Mouse (Mus musculus) MEL (cell line): ENCODE data around the gene Slc17a7. TPM values are rescaled to one million over a fixed set of nuclear protein-coding genes. Genes with fewer than 3 reads are reported as not detected.
"Not testable (repeated sequence)": the region's sequence is repeated elsewhere in the genome, so short reads cannot be mapped to it uniquely, and the experiment has no call there.

Experiments used
- DNase-seq: peaks from one replicate; pipeline ENCODE4 v3.0.0; 2011; ENCODE audit warnings: low read depth, low spot score
- H3K27ac ChIP-seq: 2 replicates; pipeline ENCODE4 v1.5.1; 2012; ENCODE audit warnings: low read depth, mild to moderate bottlenecking, control low read depth, low read length, moderate library complexity; ENCODE audit not compliant: control insufficient read depth
- H3K27me3 ChIP-seq, 2 experiments: fragments of 150-350 bp in 1 of 2; sonication (generic) in 1 of 2; 2 replicates each; pipeline ENCODE4 v1.6.1; 2012; ENCODE audit warnings: low read length in 2 of 2, mild to moderate bottlenecking in 2 of 2, improper control_type of control experiment in 1 of 2, moderate library complexity in 1 of 2; ENCODE audit not compliant: insufficient read depth in 2 of 2, control insufficient read depth in 1 of 2
- H3K36me3 ChIP-seq, 2 experiments: 2 replicates each; pipeline ENCODE4 v1.6.1; 2012 to 2014; ENCODE audit warnings: low read length in 2 of 2, improper control_type of control experiment in 1 of 2, inconsistent platforms in 1 of 2, mild to moderate bottlenecking in 1 of 2; ENCODE audit not compliant: insufficient read depth in 2 of 2, control insufficient read depth in 1 of 2
- H3K4me1 ChIP-seq, 2 experiments: fragments of 150-350 bp in 1 of 2; sonication (generic) in 1 of 2; 2 replicates each; pipeline ENCODE4 v1.6.1; 2012; ENCODE audit warnings: low read length in 2 of 2, improper control_type of control experiment in 1 of 2, mild to moderate bottlenecking in 1 of 2; ENCODE audit not compliant: insufficient read depth in 2 of 2, control insufficient read depth in 1 of 2
- H3K4me3 ChIP-seq, 2 experiments: fragments of 150-350 bp in 1 of 2; sonication (generic) in 1 of 2; 2 replicates each; pipeline ENCODE4 v1.5.1; 2012; ENCODE audit warnings: low read depth in 2 of 2, low read length in 2 of 2, mild to moderate bottlenecking in 2 of 2, moderate library complexity in 2 of 2, control low read depth in 1 of 2, improper control_type of control experiment in 1 of 2; ENCODE audit not compliant: control insufficient read depth in 1 of 2, insufficient read depth in 1 of 2
- H3K79me2 ChIP-seq: 2 replicates; pipeline ENCODE4 v1.6.1; 2012; ENCODE audit warnings: mild to moderate bottlenecking, low read length, moderate library complexity; ENCODE audit not compliant: control insufficient read depth, poor library complexity, insufficient read depth
- H3K9ac ChIP-seq: 2 replicates; pipeline ENCODE4 v1.6.1; 2012; ENCODE audit warnings: low read depth, mild to moderate bottlenecking, control low read depth, low read length, moderate library complexity; ENCODE audit not compliant: control insufficient read depth, poor library complexity, severe bottlenecking
- H3K9me3 ChIP-seq: fragments of 150-350 bp; sonication (generic); replicated peaks from 2 replicates; pipeline ENCODE4 v1.6.1; 2012; ENCODE audit warnings: mild to moderate bottlenecking, low read length, improper control_type of control experiment, moderate library complexity; ENCODE audit not compliant: insufficient read depth
- BHLHE40 ChIP-seq: IDR thresholded peaks from 2 replicates; pipeline ENCODE4 v1.6.1; 2012; ENCODE audit warnings: low read depth, mild to moderate bottlenecking, inconsistent platforms, low read length, improper control_type of control experiment, borderline replicate concordance
- CHD1 ChIP-seq: IDR thresholded peaks from 2 replicates; pipeline ENCODE4 v1.6.1; 2012; ENCODE audit warnings: low read depth, mild to moderate bottlenecking, inconsistent platforms, low read length, improper control_type of control experiment
- CTCF ChIP-seq, 3 experiments: IDR thresholded peaks in 2 of 3; conservative IDR thresholded peaks in 1 of 3; 2 replicates each; pipeline ENCODE4 v1.5.1; 2011 to 2012; ENCODE audit warnings: low read length in 3 of 3, low read depth in 2 of 3, mild to moderate bottlenecking in 2 of 3, improper control_type of control experiment in 1 of 3, inconsistent platforms in 1 of 3, mixed read lengths in 1 of 3, moderate library complexity in 1 of 3; ENCODE audit not compliant: control insufficient read depth in 1 of 3, insufficient read depth in 1 of 3, poor library complexity in 1 of 3, severe bottlenecking in 1 of 3
- E2F4 ChIP-seq: IDR thresholded peaks from 2 replicates; pipeline ENCODE4 v1.6.1; 2011; ENCODE audit warnings: low read depth, low read length, improper control_type of control experiment, borderline replicate concordance
- ELF1 ChIP-seq: IDR thresholded peaks from 2 replicates; pipeline ENCODE4 v1.6.1; 2014; ENCODE audit warnings: low read depth, mild to moderate bottlenecking, inconsistent platforms, low read length, improper control_type of control experiment, moderate library complexity
- GATA1 ChIP-seq: IDR thresholded peaks from 2 replicates; pipeline ENCODE4 v1.6.1; 2011; ENCODE audit warnings: low read depth, low read length, improper control_type of control experiment
- HCFC1 ChIP-seq: IDR thresholded peaks from 2 replicates; pipeline ENCODE4 v1.6.1; 2012; ENCODE audit warnings: low read depth, mild to moderate bottlenecking, inconsistent platforms, low read length, improper control_type of control experiment, moderate library complexity
- JUND ChIP-seq: IDR thresholded peaks from 2 replicates; pipeline ENCODE4 v1.6.1; 2011; ENCODE audit warnings: low read depth, mild to moderate bottlenecking, improper control_type of control experiment, low read length
- MEF2A ChIP-seq: IDR thresholded peaks from 2 replicates; pipeline ENCODE4 v1.6.1; 2014; ENCODE audit warnings: low read depth, mild to moderate bottlenecking, inconsistent platforms, low read length, improper control_type of control experiment; ENCODE audit not compliant: poor library complexity, insufficient replicate concordance, severe bottlenecking; ENCODE audit errors: extremely low read depth
- MYC ChIP-seq: IDR thresholded peaks from 2 replicates; pipeline ENCODE4 v1.6.1; 2011; ENCODE audit warnings: low read depth, mild to moderate bottlenecking, low read length, improper control_type of control experiment, moderate library complexity
- NELFE ChIP-seq: IDR thresholded peaks from 2 replicates; pipeline ENCODE4 v1.6.1; 2011; ENCODE audit warnings: low read depth, low read length, improper control_type of control experiment
- RAD21 ChIP-seq: IDR thresholded peaks from 2 replicates; pipeline ENCODE4 v1.6.1; 2011; ENCODE audit warnings: mild to moderate bottlenecking, low read depth, low read length, improper control_type of control experiment
- SIN3A ChIP-seq: IDR thresholded peaks from 2 replicates; pipeline ENCODE4 v1.6.1; 2012; ENCODE audit warnings: low read length, improper control_type of control experiment, inconsistent platforms
- SMC3 ChIP-seq: IDR thresholded peaks from 2 replicates; pipeline ENCODE4 v1.6.1; 2011; ENCODE audit warnings: low read depth, low read length, improper control_type of control experiment
- TCF12 ChIP-seq: IDR thresholded peaks from 2 replicates; pipeline ENCODE4 v1.6.1; 2014; ENCODE audit warnings: low read depth, mild to moderate bottlenecking, inconsistent platforms, low read length, improper control_type of control experiment, moderate library complexity
- ZC3H11A ChIP-seq: IDR thresholded peaks from 2 replicates; pipeline ENCODE4 v1.6.1; 2012; ENCODE audit warnings: low read depth, mild to moderate bottlenecking, inconsistent platforms, low read length, improper control_type of control experiment
- ZNF384 ChIP-seq: IDR thresholded peaks from 2 replicates; pipeline ENCODE4 v1.6.1; 2012; ENCODE audit warnings: low read depth, mild to moderate bottlenecking, inconsistent platforms, low read length, improper control_type of control experiment
- polyA plus RNA-seq, 2 experiments: library from polyadenylated mRNA; stranded (reverse) in 1 of 2; unstranded in 1 of 2; fragments of >175 nt in 1 of 2; fragments of >200 nt in 1 of 2; gene quantifications; 2 replicates each; pipeline versions ENCODE4 v1.2.1 to v1.2.4; 2012; ENCODE audit warnings: low replicate concordance in 2 of 2, low read depth in 1 of 2; ENCODE audit not compliant: insufficient read length in 2 of 2, insufficient read depth in 1 of 2, missing spikeins in 1 of 2
- total RNA-seq: library from RNA; depleted of rRNA; stranded (reverse); fragments of 300-350 nt; gene quantifications from 2 replicates; pipeline ENCODE4 v1.2.3, GENCODE M21; 2012

The Slc17a7 gene
- total and polyA plus RNA-seq, 3 experiments, result 0.23 to 1.0 TPM; not detected in 1

DNA sequence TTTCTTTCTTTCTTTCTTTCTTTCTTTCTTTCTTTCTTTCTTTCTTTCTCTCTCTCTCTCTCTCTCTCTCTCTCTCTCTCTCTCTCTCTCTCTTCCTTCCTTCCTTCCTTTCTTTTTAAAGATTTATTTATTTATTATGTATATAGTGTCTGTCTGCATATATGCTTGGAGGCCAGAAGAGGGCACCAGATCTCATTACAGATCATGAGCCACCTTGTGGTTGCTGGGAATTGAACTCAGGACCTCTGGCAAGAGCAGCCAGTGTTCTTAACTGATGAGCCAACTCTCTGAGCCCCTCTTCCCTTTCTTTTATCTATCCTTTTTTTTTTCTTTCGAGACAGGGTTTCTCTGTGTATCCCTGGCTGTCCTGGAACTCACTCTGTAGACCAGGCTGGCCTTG, 10.0 kb downstream of the Slc17a7 start:
- DNase-seq, result peak; percentile 75

DNA sequence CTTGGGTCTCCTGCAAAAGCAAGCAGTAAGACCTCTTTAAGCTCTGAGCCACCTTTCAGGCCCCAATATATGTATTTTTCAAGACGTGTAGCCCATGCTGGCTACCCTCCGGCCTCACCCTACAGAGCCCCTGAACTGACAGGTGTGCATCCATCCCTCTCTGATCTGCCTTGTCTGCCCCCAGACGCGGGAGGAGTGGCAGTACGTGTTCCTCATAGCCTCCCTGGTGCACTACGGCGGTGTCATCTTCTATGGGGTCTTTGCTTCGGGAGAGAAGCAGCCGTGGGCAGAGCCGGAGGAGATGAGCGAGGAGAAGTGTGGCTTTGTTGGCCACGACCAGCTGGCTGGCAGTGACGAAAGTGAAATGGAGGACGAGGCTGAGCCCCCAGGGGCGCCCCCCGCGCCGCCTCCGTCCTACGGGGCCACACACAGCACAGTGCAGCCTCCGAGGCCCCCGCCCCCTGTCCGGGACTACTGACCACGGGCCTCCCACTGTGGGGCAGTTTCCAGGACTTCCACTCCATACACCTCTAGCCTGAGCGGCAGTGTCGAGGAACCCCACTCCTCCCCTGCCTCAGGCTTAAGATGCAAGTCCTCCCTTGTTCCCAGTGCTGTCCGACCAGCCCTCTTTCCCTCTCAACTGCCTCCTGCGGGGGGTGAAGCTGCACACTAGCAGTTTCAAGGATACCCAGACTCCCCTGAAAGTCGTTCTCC, 11.0 kb downstream of the Slc17a7 start:
- Histone ChIP-seq H3K4me3 (no peak overlapping the region), H3K27me3 (no peaks in the 10 kb centered on the region), H3K79me2 (no peaks in the 10 kb centered on the region), H3K27ac (no peak overlapping the region), H3K4me1 (no peaks in the 10 kb centered on the region), H3K9ac (no peak overlapping the region), H3K9me3 (no peaks in the 10 kb centered on the region), H3K36me3 (no peaks in the 10 kb centered on the region)
- DNase-seq, result no peak
- TF ChIP-seq MYC, result no peak
- no peak for TF ChIP-seq BHLHE40
- no peak for TF ChIP-seq ZC3H11A
- TF ChIP-seq CHD1, result no peak
- no peak for TF ChIP-seq NELFE

More for the DNA sequence above, 10.0 kb downstream of the Slc17a7 start:
- not testable (repeated sequence) for H3K27ac ChIP-seq, H3K4me3 ChIP-seq, H3K9ac ChIP-seq, H3K9me3 ChIP-seq, H3K79me2 ChIP-seq, H3K27me3 ChIP-seq, H3K36me3 ChIP-seq, H3K4me1 ChIP-seq
- TF ChIP-seq ZC3H11A, result peak; percentile 47
- peak; percentile 42 for TF ChIP-seq RAD21
- TF ChIP-seq CTCF (IDR thresholded peaks at IDR 0.05 in 2 of 3, conservative IDR thresholded peaks at IDR 0.05 in 1 of 3; ENCODE audit: control insufficient read depth in 1 of 3, insufficient read depth in 1 of 3, low read depth in 2 of 3, low read length in 3 of 3, poor library complexity in 1 of 3, severe bottlenecking in 1 of 3), result peak; percentile 15 to 68 (median 57); a peak in 4 of 6 replicates
- 0 out of 2 replicates have a peak, but pooled peaks have one; percentile 20 for TF ChIP-seq GATA1
- peak; percentile 63 for TF ChIP-seq SMC3
- TF ChIP-seq ZNF384, result 0 out of 2 replicates have a peak, but pooled peaks have one; percentile 19

- DNase-seq, result no peak
- Histone ChIP-seq H3K79me2 (no peaks in the 10 kb centered on the region), H3K27me3 (no peaks in the 10 kb centered on the region), H3K27ac (no peak overlapping the region), H3K36me3 (no peaks in the 10 kb centered on the region), H3K9me3 (no peaks in the 10 kb centered on the region), H3K4me1 (no peaks in the 10 kb centered on the region), H3K4me3 (no peak overlapping the region), H3K9ac (no peak overlapping the region)
- TF ChIP-seq MEF2A, result no peak
- TF ChIP-seq JUND, result no peak
- TF ChIP-seq CTCF (IDR thresholded peaks at IDR 0.05 in 2 of 3, conservative IDR thresholded peaks at IDR 0.05 in 1 of 3; ENCODE audit: control insufficient read depth in 1 of 3, insufficient read depth in 1 of 3, low read depth in 2 of 3, low read length in 3 of 3, poor library complexity in 1 of 3, severe bottlenecking in 1 of 3), result no peak
- no peak for TF ChIP-seq E2F4
- TF ChIP-seq ELF1, result no peak
- no peak for TF ChIP-seq SIN3A
- no peak for TF ChIP-seq TCF12
- TF ChIP-seq HCFC1, result no peak
- TF ChIP-seq NELFE, result no peak
Observed at GRCm38 (mm10) chr7:45175398-45175797, 11.6 kb downstream of the Slc17a7 start.
